8 mouse cellular contexts compared by ENCODE assay signal in genomic region chr2:153529931-153530766, GRCm38 (mm10). TPM values are rescaled to one million over a fixed set of nuclear protein-coding genes. Genes with fewer than 3 reads are reported as not detected.
DNase-seq lines count a peak whose midpoint lies in the region; ATAC-seq and TF ChIP-seq lines count a peak whose summit lies in the region.

Nol4l (minus strand) TSS chr2:153529971.

- H3K27ac ChIP-seq in midbrain, embryonic 14.5 days (replicated peaks; ENCODE audit: low read depth, low read length): peak within 1 kb of the TSS; percentile 95

- no peaks in the 10 kb centered on the region for H3K36me3 ChIP-seq in G1E (replicated peaks)
- H3K36me3 ChIP-seq in midbrain, embryonic 14.5 days (ENCODE audit: control insufficient read depth, insufficient read depth, low read length): no peaks in the 10 kb centered on the region

- peaks cover 2% of the 10 kb centered on the region; the same call in 1 of the 2 replicates for H3K9me3 ChIP-seq in G1E (replicated peaks)
- no peaks in the 10 kb centered on the region for H3K9me3 ChIP-seq in midbrain, embryonic 14.5 days (ENCODE audit: control insufficient read depth, low read length)

- 1% methylated on average over 46 of the region's 86 CpGs for WGBS in midbrain, embryonic 14.5 days

- peak within 1 kb of the TSS; percentile 88 for H3K4me2 ChIP-seq in midbrain, embryonic 14.5 days (ENCODE audit: low read length)

- peak within 1 kb of the TSS; percentile 75 for H3K4me3 ChIP-seq in G1E (ENCODE audit: low read depth, low read length)
- peak within 1 kb of the TSS; percentile 79 for H3K4me3 ChIP-seq in midbrain, embryonic 14.5 days (replicated peaks; ENCODE audit: low read depth, low read length)

- peak within 1 kb of the TSS; percentile 90 for H3K9ac ChIP-seq in midbrain, embryonic 14.5 days (replicated peaks; ENCODE audit: low read length)

- TF ChIP-seq CTCF in G1E (IDR thresholded peaks at IDR 0.05; ENCODE audit: low read depth, low read length): no peak

- DNase-seq in heart, adult 18-20 months: peak; percentile 34 to 36
- DNase-seq in heart, adult 11 months: no peak
- peak; percentile 55 for DNase-seq in G1E (ENCODE audit: low spot score)
- DNase-seq in cerebellum, postnatal 36 days: peak; percentile 55 to 71
- peak; percentile 30 to 36 for DNase-seq in heart, postnatal 10 days
- peak; percentile 48 for DNase-seq in left cerebral cortex, postnatal 4 days
- DNase-seq in midbrain, embryonic 14.5 days: peak; percentile 75
- no peak for DNase-seq in spleen, adult 12 weeks (ENCODE audit: low spot score)

- peaks cover 57% of the 10 kb centered on the region for H3K4me1 ChIP-seq in G1E (ENCODE audit: insufficient read depth, low read depth, low read length)
- peaks cover 33% of the 10 kb centered on the region for H3K4me1 ChIP-seq in midbrain, embryonic 14.5 days (ENCODE audit: control insufficient read depth, insufficient read depth, low read length)

- intact Hi-C loops in heart, postnatal 10 days (cut with DNase I): no loop called here
- intact Hi-C loops in left cerebral cortex, postnatal 4 days (cut with DNase I): no loop called here

- H3K27me3 ChIP-seq in G1E (ENCODE audit: insufficient read depth, low read length): peaks cover 71% of the 10 kb centered on the region
- H3K27me3 ChIP-seq in midbrain, embryonic 14.5 days (ENCODE audit: control insufficient read depth, insufficient read depth, low read length): no peaks in the 10 kb centered on the region

- no peak for ATAC-seq in G1E (ENCODE audit: extremely low read depth, insufficient number of reproducible peaks, low FRiP score, poor library complexity, severe bottlenecking)
- ATAC-seq in midbrain, embryonic 14.5 days (ENCODE audit: low FRiP score, low TSS enrichment): peak; percentile 15

RNA-seq across cellular contexts. Expression of gene Nol4l, which starts in this region (rescaled TPM):
- 1 to 10 TPM; 3.3 to 3.8 TPM for total RNA-seq in heart, adult 18-20 months (2021)
- 39.2 and 45.3 TPM in 2 replicates for total RNA-seq in G1E (2014; fragmentation: Nextera tagmentation)
- total RNA-seq in G1E (2017): 13.5 and 13.9 TPM in 2 replicates
- 19.8 and 23.4 TPM in 2 replicates for polyA plus RNA-seq in G1E (2012)
- 10 to 100 TPM in 1 of 2 experiments, 1 to 10 TPM in 1; 9.5 to 10.4 TPM for total RNA-seq in heart, postnatal 10 days (2021)
- total RNA-seq in left cerebral cortex, postnatal 4 days (2021): 100 to 1,000 TPM; 111 to 122 TPM
- 44.8 and 51.7 TPM in 2 replicates for polyA plus RNA-seq in midbrain, embryonic 14.5 days (2014; fragmentation: Nextera tagmentation; extraction: Ambion mirVana)

Comparison
In these comparisons a context has a peak if more than half of its experiments do, and no peak if none do; other contexts are left out.
1. DNase-seq: peak in heart, adult 18-20 months (2 of 2), G1E (single experiment), cerebellum, postnatal 36 days (2 of 2), heart, postnatal 10 days (2 of 2), left cerebral cortex, postnatal 4 days (single experiment) and midbrain, embryonic 14.5 days (single experiment); none in heart, adult 11 months (single experiment) and spleen, adult 12 weeks (single experiment).